Mouse (Mus musculus): ENCODE data around the gene Tmcc3.

The Tmcc3 gene

GRCm38 (mm10) chr10:94356504-94357169, 44.9 kb downstream of the Tmcc3 start:
- H3K9me3 ChIP-seq (ENCODE audit: low read length): peaks cover 35% of the 10 kb centered on the region
- H3K4me1 ChIP-seq (replicated peaks; ENCODE audit: low read depth, low read length): no peaks in the 10 kb centered on the region
- no peaks in the 10 kb centered on the region for H3K36me3 ChIP-seq (ENCODE audit: insufficient read depth, low read length)
- no peaks in the 10 kb centered on the region for H3K27me3 ChIP-seq (ENCODE audit: insufficient read depth, low read length)
- H3K4me3 ChIP-seq (replicated peaks; ENCODE audit: low read length): no peak overlapping the region
- no peak for TF ChIP-seq POU5F1 (IDR thresholded peaks at IDR 0.05; ENCODE audit: borderline replicate concordance, low read length)
- no peak for TF ChIP-seq NANOG (IDR thresholded peaks at IDR 0.05; ENCODE audit: borderline replicate concordance, low read length)
- no peak for TF ChIP-seq CTCF (conservative IDR thresholded peaks at IDR 0.05; ENCODE audit: low read length)

- Histone ChIP-seq H3K9me3 (ENCODE audit: low read length) (peaks cover 44% of the 10 kb centered on the region), H3K4me1 (replicated peaks; ENCODE audit: low read depth, low read length) (no peaks in the 10 kb centered on the region), H3K36me3 (ENCODE audit: insufficient read depth, low read length) (no peaks in the 10 kb centered on the region), H3K4me3 (replicated peaks; ENCODE audit: low read length) (no peak overlapping the region), H3K27me3 (ENCODE audit: insufficient read depth, low read length) (no peaks in the 10 kb centered on the region)
- TF ChIP-seq POU5F1 (IDR thresholded peaks at IDR 0.05; ENCODE audit: borderline replicate concordance, low read length) (no peak), NANOG (IDR thresholded peaks at IDR 0.05; ENCODE audit: borderline replicate concordance, low read length) (no peak), CTCF (conservative IDR thresholded peaks at IDR 0.05; ENCODE audit: low read length) (no peak)
Observed at GRCm38 (mm10) chr10:94360664-94361063, 48.9 kb downstream of the Tmcc3 start.

GRCm38 (mm10) chr10:94371293-94371692, 59.5 kb downstream of the Tmcc3 start:
- Histone ChIP-seq H3K36me3 (ENCODE audit: insufficient read depth, low read length) (no peaks in the 10 kb centered on the region), H3K27me3 (ENCODE audit: insufficient read depth, low read length) (no peaks in the 10 kb centered on the region), H3K4me1 (replicated peaks; ENCODE audit: low read depth, low read length) (no peaks in the 10 kb centered on the region), H3K4me3 (replicated peaks; ENCODE audit: low read length) (no peak overlapping the region), H3K9me3 (ENCODE audit: low read length) (peaks cover 42% of the 10 kb centered on the region)
- TF ChIP-seq NANOG (IDR thresholded peaks at IDR 0.05; ENCODE audit: borderline replicate concordance, low read length) (no peak), CTCF (conservative IDR thresholded peaks at IDR 0.05; ENCODE audit: low read length) (no peak), POU5F1 (IDR thresholded peaks at IDR 0.05; ENCODE audit: borderline replicate concordance, low read length) (no peak)

GRCm38 (mm10) chr10:94376941-94377340, 65.2 kb downstream of the Tmcc3 start:
- Histone ChIP-seq H3K27me3 (ENCODE audit: insufficient read depth, low read length) (peaks cover 6% of the 10 kb centered on the region; the same call in 1 of the 2 replicates), H3K4me3 (replicated peaks; ENCODE audit: low read length) (no peak overlapping the region), H3K4me1 (replicated peaks; ENCODE audit: low read depth, low read length) (peaks cover 8% of the 10 kb centered on the region; the same call in 1 of the 2 replicates), H3K9me3 (ENCODE audit: low read length) (peaks cover 10% of the 10 kb centered on the region), H3K36me3 (ENCODE audit: insufficient read depth, low read length) (no peaks in the 10 kb centered on the region)
- no peak for TF ChIP-seq CTCF (conservative IDR thresholded peaks at IDR 0.05; ENCODE audit: low read length)
- TF ChIP-seq POU5F1 (IDR thresholded peaks at IDR 0.05; ENCODE audit: borderline replicate concordance, low read length): no peak
- TF ChIP-seq NANOG (IDR thresholded peaks at IDR 0.05; ENCODE audit: borderline replicate concordance, low read length): no peak

- H3K27me3 ChIP-seq (ENCODE audit: insufficient read depth, low read length): peaks cover 6% of the 10 kb centered on the region; the same call in 1 of the 2 replicates
- TF ChIP-seq NANOG (IDR thresholded peaks at IDR 0.05; ENCODE audit: borderline replicate concordance, low read length): no peak
- TF ChIP-seq CTCF (conservative IDR thresholded peaks at IDR 0.05; ENCODE audit: low read length): no peak
- TF ChIP-seq POU5F1 (IDR thresholded peaks at IDR 0.05; ENCODE audit: borderline replicate concordance, low read length): no peak
- H3K36me3 ChIP-seq (ENCODE audit: insufficient read depth, low read length): no peaks in the 10 kb centered on the region
- peaks cover 3% of the 10 kb centered on the region for H3K9me3 ChIP-seq (ENCODE audit: low read length)
- no peak overlapping the region for H3K4me3 ChIP-seq (replicated peaks; ENCODE audit: low read length)
- peaks cover 8% of the 10 kb centered on the region; the same call in 1 of the 2 replicates for H3K4me1 ChIP-seq (replicated peaks; ENCODE audit: low read depth, low read length)
Observed at GRCm38 (mm10) chr10:94377844-94378243, 66.1 kb downstream of the Tmcc3 start.

- Histone ChIP-seq H3K36me3 (ENCODE audit: insufficient read depth, low read length) (no peaks in the 10 kb centered on the region), H3K9me3 (ENCODE audit: low read length) (no peaks in the 10 kb centered on the region; the same call in 1 of the 2 replicates), H3K4me1 (replicated peaks; ENCODE audit: low read depth, low read length) (peaks cover 8% of the 10 kb centered on the region; the same call in 1 of the 2 replicates), H3K4me3 (replicated peaks; ENCODE audit: low read length) (no peak overlapping the region), H3K27me3 (ENCODE audit: insufficient read depth, low read length) (peaks cover 7% of the 10 kb centered on the region; the same call in 1 of the 2 replicates)
- TF ChIP-seq POU5F1 (IDR thresholded peaks at IDR 0.05; ENCODE audit: borderline replicate concordance, low read length) (no peak), NANOG (IDR thresholded peaks at IDR 0.05; ENCODE audit: borderline replicate concordance, low read length) (no peak), CTCF (conservative IDR thresholded peaks at IDR 0.05; ENCODE audit: low read length) (no peak)
Observed at GRCm38 (mm10) chr10:94378383-94378782, 66.6 kb downstream of the Tmcc3 start.

GRCm38 (mm10) chr10:94380082-94380481, 68.3 kb downstream of the Tmcc3 start:
- no peak overlapping the region for H3K4me3 ChIP-seq (replicated peaks; ENCODE audit: low read length)

GRCm38 (mm10) chr10:94380662-94381392, 69.1 kb downstream of the Tmcc3 start:
- no peaks in the 10 kb centered on the region for H3K36me3 ChIP-seq (ENCODE audit: insufficient read depth, low read length)
- H3K4me3 ChIP-seq (replicated peaks; ENCODE audit: low read length): no peak overlapping the region
- TF ChIP-seq POU5F1 (IDR thresholded peaks at IDR 0.05; ENCODE audit: borderline replicate concordance, low read length) (no peak), CTCF (conservative IDR thresholded peaks at IDR 0.05; ENCODE audit: low read length) (no peak), NANOG (IDR thresholded peaks at IDR 0.05; ENCODE audit: borderline replicate concordance, low read length) (no peak)
- H3K27me3 ChIP-seq (ENCODE audit: insufficient read depth, low read length): peaks cover 8% of the 10 kb centered on the region
- H3K4me1 ChIP-seq (replicated peaks; ENCODE audit: low read depth, low read length): peaks cover 8% of the 10 kb centered on the region; the same call in 1 of the 2 replicates
- H3K9me3 ChIP-seq (ENCODE audit: low read length): peaks cover 18% of the 10 kb centered on the region

More at GRCm38 (mm10) chr10:94380082-94380481, 68.3 kb downstream of the Tmcc3 start:
- peaks cover 8% of the 10 kb centered on the region; the same call in 1 of the 2 replicates for H3K4me1 ChIP-seq (replicated peaks; ENCODE audit: low read depth, low read length)
- no peaks in the 10 kb centered on the region for H3K36me3 ChIP-seq (ENCODE audit: insufficient read depth, low read length)
- TF ChIP-seq CTCF (conservative IDR thresholded peaks at IDR 0.05; ENCODE audit: low read length): peak; percentile 71
- TF ChIP-seq NANOG (IDR thresholded peaks at IDR 0.05; ENCODE audit: borderline replicate concordance, low read length): no peak
- no peak for TF ChIP-seq POU5F1 (IDR thresholded peaks at IDR 0.05; ENCODE audit: borderline replicate concordance, low read length)
- H3K9me3 ChIP-seq (ENCODE audit: low read length): peaks cover 10% of the 10 kb centered on the region
- H3K27me3 ChIP-seq (ENCODE audit: insufficient read depth, low read length): peaks cover 8% of the 10 kb centered on the region
